Mouse (Mus musculus): ENCODE results near the gene Lats1. TPM values are rescaled to one million over a fixed set of nuclear protein-coding genes. Genes with fewer than 3 reads are reported as not detected.
"Not testable (repeated sequence)": the region's sequence is repeated elsewhere in the genome, so short reads cannot be mapped to it uniquely, and the experiment has no call there.

The Lats1 gene
- total RNA-seq, 1 experiment from 2014 or later = 15.2 TPM

DNA sequence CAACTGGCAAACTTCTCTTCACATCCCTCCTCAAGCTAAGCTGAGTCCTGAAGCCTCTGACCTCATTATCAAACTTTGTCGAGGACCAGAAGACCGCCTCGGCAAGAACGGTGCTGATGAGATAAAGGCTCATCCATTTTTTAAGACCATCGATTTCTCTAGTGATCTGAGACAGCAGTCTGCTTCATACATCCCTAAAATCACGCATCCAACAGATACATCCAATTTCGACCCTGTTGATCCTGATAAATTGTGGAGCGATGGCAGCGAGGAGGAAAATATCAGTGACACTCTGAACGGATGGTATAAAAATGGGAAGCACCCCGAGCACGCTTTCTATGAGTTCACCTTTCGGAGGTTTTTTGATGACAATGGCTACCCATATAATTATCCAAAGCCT lies 31.5 kb downstream of the Lats1 start:
- no peak for ATAC-seq (replicated peaks; ENCODE audit: insufficient number of reproducible peaks, low FRiP score, low TSS enrichment, poor library complexity, severe bottlenecking)

DNA sequence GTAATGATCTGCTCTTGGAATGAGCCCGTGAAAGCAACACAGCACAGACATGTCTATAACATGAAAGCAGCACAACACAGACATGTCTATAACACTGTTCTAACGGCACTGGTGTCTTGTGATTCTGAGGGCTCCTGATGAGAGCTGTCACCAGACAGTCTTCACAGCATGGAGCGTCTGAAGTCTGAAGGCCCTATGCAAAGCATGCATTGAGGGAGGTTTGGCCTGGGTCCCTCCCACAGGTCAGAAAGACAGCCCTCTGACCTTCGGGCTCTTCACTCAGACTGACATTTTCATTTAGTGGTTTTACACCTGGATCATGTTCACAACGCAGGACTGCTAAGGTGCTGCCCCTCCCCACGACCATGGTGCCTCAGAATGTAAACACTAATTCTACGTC lies 34.0 kb downstream of the Lats1 start:
- ATAC-seq (replicated peaks; ENCODE audit: insufficient number of reproducible peaks, low FRiP score, low TSS enrichment, poor library complexity, severe bottlenecking) = no peak

DNA sequence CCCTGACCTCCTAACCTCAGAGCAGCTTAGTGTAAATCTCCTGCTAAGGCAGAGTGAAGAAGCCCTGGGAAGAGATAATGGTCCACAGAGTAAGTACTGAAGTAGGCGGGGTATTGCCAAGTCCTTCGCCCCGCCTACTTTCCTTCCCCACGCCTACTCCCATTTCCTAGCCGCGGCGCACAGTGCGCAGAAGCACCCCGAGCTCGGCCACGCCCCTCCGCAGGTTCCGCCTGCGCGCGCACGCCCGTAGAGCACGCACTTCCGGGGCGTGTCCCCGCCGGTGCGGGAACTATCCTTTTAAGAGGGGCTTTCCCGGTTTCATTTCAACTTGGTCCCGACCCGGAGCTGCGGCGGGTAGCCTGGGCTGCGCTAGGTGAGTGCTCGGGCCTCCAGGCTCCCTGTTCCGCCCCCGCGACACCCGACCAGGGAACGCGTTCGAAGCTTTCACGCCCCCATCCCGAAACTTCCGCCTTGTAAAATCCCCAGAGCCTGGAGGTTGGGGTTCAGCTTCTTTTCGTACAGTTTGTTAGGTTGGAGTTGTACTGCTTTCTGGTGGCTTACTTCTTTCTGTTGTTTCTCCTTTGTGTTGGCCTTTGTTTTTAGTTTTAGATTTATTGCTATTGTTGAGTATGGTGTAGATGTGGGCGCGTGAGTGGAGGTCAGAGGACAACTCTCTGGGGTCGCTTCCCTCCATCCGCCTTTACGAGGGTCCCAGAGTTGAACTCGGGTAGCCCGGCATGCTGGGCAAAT lies 44.9 kb downstream of the Lats1 start, which contains the start of gene Katna1:
Gene Katna1, plus strand, starts transcription at position 250 of the 750 bp plus-strand sequence.
- peak; percentile 97 for ATAC-seq (replicated peaks; ENCODE audit: insufficient number of reproducible peaks, low FRiP score, low TSS enrichment, poor library complexity, severe bottlenecking)

DNA sequence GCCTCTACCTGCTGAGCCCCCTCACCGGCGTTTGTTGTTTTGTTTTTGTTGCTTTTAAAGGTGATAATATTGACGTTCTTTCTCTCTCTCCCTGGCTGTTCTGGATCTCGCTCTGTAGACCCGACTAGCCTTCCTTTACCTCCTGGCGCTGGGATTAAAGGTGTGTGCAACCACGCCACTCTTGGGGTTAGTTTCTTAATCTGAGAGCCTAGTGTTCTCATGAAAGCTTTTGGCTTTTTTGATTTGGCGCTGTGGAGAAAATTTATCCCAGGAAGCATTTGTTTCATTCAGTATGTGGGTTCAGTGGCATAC lies 45.4 kb downstream of the Lats1 start:
- no peak for ATAC-seq (replicated peaks; ENCODE audit: insufficient number of reproducible peaks, low FRiP score, low TSS enrichment, poor library complexity, severe bottlenecking)

DNA sequence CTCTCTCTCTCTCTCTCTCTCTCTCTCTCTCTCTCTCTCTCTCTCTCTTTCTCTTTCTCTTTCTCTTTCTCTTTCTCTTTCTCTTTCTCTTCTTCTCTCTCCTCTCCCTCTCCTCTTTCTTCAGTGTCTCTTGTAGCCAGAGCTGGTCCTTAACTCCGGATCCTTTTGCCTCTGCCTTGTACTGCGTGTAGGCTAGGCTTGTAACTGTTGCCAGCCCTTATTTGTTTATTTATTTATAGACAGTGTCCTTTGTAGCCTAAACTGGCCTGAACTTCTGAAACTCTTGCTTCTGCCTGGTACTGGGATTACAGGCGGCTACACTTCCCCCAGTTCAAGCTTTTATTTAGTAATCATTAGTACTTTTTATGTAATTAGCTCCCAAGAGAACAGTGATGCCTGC lies 46.0 kb downstream of the Lats1 start:
- ATAC-seq (replicated peaks; ENCODE audit: insufficient number of reproducible peaks, low FRiP score, low TSS enrichment, poor library complexity, severe bottlenecking) = no peak

DNA sequence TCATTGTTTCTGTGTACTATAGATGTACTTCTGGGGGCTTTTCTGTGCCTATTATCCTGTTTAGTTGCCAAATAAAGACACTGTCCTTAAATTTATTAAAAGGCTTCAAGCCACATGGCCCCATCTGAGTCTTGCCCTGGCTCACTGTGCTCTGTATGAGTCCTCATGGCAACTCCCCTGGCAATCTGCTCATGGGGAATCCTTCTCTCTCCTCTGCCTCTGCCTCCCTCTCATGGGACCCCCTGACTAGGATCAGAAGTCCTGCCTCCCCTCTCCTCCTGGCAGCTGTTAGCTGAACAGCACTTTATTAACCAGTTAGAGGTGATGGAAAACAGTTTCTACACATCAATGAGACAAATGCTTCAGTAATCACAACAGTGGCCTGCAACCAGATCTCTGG lies 50.6 kb downstream of the Lats1 start:
- no peak for ATAC-seq (replicated peaks; ENCODE audit: insufficient number of reproducible peaks, low FRiP score, low TSS enrichment, poor library complexity, severe bottlenecking)

DNA sequence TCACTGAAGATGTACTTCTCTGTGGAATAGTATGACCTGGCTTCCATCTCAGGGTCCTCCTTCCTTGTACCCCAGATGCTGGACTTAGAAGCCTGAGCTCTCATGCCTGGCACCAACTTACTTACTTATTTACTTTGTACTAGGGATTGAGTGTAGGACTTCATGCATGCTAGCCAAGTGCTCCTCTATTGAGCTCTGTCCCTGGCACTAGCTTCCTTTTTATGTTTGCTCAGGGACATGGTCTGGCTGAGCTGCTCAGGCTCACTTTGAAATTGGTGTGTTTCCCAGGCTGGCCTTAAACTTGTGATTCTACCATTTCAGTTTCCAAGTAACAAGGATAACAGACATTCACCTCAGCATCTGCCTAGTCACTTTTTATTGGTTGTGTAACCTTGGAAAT lies 56.1 kb downstream of the Lats1 start:
- ATAC-seq (replicated peaks; ENCODE audit: insufficient number of reproducible peaks, low FRiP score, low TSS enrichment, poor library complexity, severe bottlenecking) = no peak

DNA sequence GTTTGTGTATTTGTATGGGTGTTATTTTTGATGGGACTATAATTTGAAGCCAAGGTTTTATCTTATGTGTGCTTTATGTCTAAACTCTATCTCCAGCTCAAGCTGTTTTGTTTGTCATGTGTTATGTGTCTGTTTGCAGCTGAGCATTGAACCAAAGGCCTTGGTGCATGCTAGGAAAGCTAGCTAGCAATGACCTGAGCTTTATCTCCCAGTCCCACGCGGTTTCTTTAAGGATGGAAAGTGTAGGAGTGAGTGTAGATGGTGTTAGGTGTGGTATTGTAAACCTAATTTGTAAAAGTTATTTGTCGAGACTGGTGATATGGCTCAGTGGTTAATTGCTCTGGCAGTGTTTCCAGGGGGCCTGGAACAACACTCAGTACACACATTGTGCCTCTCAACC lies 56.9 kb downstream of the Lats1 start:
- ATAC-seq (replicated peaks; ENCODE audit: insufficient number of reproducible peaks, low FRiP score, low TSS enrichment, poor library complexity, severe bottlenecking) = no peak

DNA sequence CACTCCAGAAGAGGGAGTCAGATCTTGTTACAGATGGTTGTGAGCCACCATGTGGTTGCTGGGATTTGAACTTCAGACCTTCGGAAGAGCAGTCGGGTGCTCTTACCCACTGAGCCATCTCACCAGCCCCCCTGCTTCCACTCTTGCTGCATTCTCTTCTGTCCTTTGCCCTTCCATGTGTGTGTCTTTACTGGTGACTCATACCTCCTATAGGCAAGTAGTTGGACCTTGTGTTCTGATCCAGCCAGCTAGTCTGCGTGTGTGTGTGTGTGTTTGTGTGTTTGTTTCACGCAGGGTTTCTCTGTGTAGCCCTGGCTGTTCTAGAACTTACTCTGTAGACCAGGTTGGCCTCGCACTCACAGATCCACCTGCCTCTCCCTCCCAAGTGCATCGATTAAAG lies 64.5 kb downstream of the Lats1 start:
- ATAC-seq (replicated peaks; ENCODE audit: insufficient number of reproducible peaks, low FRiP score, low TSS enrichment, poor library complexity, severe bottlenecking) = not testable (repeated sequence)

DNA sequence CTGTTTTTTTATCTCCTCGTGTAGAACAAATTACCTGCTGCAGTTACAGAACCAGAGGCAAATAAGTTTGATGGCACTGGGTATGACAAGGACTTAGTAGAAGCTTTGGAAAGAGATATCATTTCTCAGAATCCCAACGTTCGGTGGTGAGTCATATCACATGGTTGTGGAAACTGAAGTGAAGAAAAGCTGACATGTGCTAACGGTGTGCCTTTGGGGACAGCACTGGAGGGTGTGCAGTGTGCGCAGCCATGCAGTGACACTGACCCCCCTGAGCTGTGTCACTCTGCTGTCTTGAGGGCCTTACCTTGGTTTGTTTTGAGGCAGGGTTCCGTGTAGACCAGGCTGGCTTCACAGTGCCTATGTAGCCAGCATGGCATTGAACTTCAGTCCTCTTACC lies 67.7 kb downstream of the Lats1 start:
- ATAC-seq (replicated peaks; ENCODE audit: insufficient number of reproducible peaks, low FRiP score, low TSS enrichment, poor library complexity, severe bottlenecking) = no peak

DNA sequence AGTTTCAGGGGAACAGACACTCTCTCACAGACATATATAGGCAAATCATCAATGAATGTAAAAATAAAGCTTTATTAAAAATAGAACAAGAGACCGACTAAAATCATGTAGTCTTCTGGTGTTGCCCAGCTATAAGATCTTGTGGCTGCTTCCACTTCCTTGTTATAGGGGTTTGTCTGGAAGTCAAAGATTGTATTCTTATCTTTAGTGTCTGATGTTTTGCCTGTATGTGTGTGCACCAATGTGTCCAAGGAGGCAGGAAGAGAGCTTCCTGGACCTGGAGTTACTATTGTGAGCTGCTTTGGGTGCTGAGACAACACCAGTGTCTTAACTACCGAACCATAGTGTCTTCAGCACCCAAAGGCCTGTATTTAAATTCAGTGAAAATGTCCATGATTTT lies 76.5 kb downstream of the Lats1 start:
- no peak for ATAC-seq (replicated peaks; ENCODE audit: insufficient number of reproducible peaks, low FRiP score, low TSS enrichment, poor library complexity, severe bottlenecking)

Other genes with a start within 250 kb of the Lats1 start
- 5.7 to 22.8 TPM (median 9.4 TPM) in 3 replicates for gene Ulbp1, start 207.6 kb upstream of the Lats1 start, total RNA-seq (2017)
- gene Lrp11, start 91.4 kb upstream of the Lats1 start, total RNA-seq (2017) = 0.10 to 1.9 TPM in 2 of 3 replicates, not detected in the other
- gene Nup43, start 13.7 kb upstream of the Lats1 start, total RNA-seq (2017) = 2.0 to 8.1 TPM (median 6.9 TPM) in 3 replicates
- gene Pcmt1, start 78 bp upstream of the Lats1 start, total RNA-seq (2017) = 52.2 to 103 TPM (median 83.1 TPM) in 3 replicates
- 81.5 to 120 TPM (median 106 TPM) in 3 replicates for gene Katna1, start 44.8 kb downstream of the Lats1 start, total RNA-seq (2017)
- gene Ginm1, start 111.6 kb downstream of the Lats1 start, total RNA-seq (2017) = 91.1 to 104 TPM (median 95.7 TPM) in 3 replicates
- gene Ppil4, start 111.7 kb downstream of the Lats1 start, total RNA-seq (2017) = 146 to 157 TPM (median 154 TPM) in 3 replicates
- gene Zc3h12d, start 151.3 kb downstream of the Lats1 start, total RNA-seq (2017) = 20.3 to 26.7 TPM (median 25.0 TPM) in 3 replicates